Mouse (Mus musculus) midbrain, embryonic 11.5 days (tissue): ENCODE measurements around the gene Zbtb20. TPM values are rescaled to one million over a fixed set of nuclear protein-coding genes. Genes with fewer than 3 reads are reported as not detected.

Source experiments
- ATAC-seq: fragments of 200-750 bp; cut with Nextera tagmentation; 2 replicates; pipeline ENCODE4 v1.8.0; 2017; ENCODE audit warnings: moderate TSS enrichment, moderate library complexity; ENCODE audit not compliant: low FRiP score
- DNase-seq: peaks from one replicate; pipeline ENCODE4 v3.0.0; 2015; ENCODE audit warnings: low spot score; ENCODE audit errors: missing footprints
- H3K27ac ChIP-seq: fragments of 300-500 bp; sonication (generic); 2 replicates; pipeline ENCODE4 v1.5.1; 2014; ENCODE audit warnings: low read depth, low read length
- H3K27me3 ChIP-seq: fragments of 300-500 bp; sonication (generic); 2 replicates; pipeline ENCODE4 v1.6.1; 2014; ENCODE audit warnings: mild to moderate bottlenecking, low read length, moderate library complexity, mixed read lengths; ENCODE audit not compliant: control insufficient read depth, insufficient read depth
- H3K36me3 ChIP-seq: fragments of 300-500 bp; sonication (generic); 2 replicates; pipeline ENCODE4 v1.6.1; 2014; ENCODE audit warnings: mild to moderate bottlenecking, low read length, moderate library complexity, mixed read lengths; ENCODE audit not compliant: control insufficient read depth, insufficient read depth
- H3K4me1 ChIP-seq: fragments of 300-500 bp; sonication (generic); 2 replicates; pipeline ENCODE4 v1.6.1; 2014; ENCODE audit warnings: low read length; ENCODE audit not compliant: control insufficient read depth, insufficient read depth
- H3K4me2 ChIP-seq: fragments of 300-500 bp; sonication (generic); 2 replicates; pipeline ENCODE4 v1.6.1; 2014; ENCODE audit warnings: mild to moderate bottlenecking, moderate library complexity
- H3K4me3 ChIP-seq: fragments of 300-500 bp; sonication (generic); 2 replicates; pipeline ENCODE4 v1.5.1; 2014; ENCODE audit warnings: low read depth, low read length
- H3K9ac ChIP-seq: fragments of 300-500 bp; sonication (generic); 2 replicates; pipeline ENCODE4 v1.6.1; 2014; ENCODE audit warnings: low read length
- H3K9me3 ChIP-seq: fragments of 300-500 bp; sonication (generic); 2 replicates; pipeline ENCODE4 v1.6.1; 2016; ENCODE audit warnings: low read length; ENCODE audit not compliant: control insufficient read depth
- WGBS: fragments of 180-500 bp; shearing (Covaris S2); extraction: QIAGEN DNeasy Blood & Tissue Kit; methylation state at CpG from one replicate; pipeline ENCODE4 v1.1.7; 2014; 5-methylcytosine and 5-hydroxymethylcytosine counted together
- polyA plus RNA-seq: library from polyadenylated mRNA; unstranded; fragments of >200 nt; fragmentation: Nextera tagmentation; extraction: Ambion mirVana; gene quantifications from 2 replicates; pipeline ENCODE4 v1.2.1, GENCODE M21; 2014

Gene Zbtb20
- polyA plus RNA-seq, 1 experiment from 2014 or later = 45.6 TPM

GRCm38 (mm10) chr16:43172912-43173311 is 297.2 kb downstream of the Zbtb20 start:
- Histone ChIP-seq H3K9ac (no peak overlapping the region), H3K27ac (no peak overlapping the region), H3K4me3 (no peak overlapping the region), H3K27me3 (no peaks in the 10 kb centered on the region), H3K9me3 (no peaks in the 10 kb centered on the region), H3K4me1 (peaks cover 3% of the 10 kb centered on the region; the same call in 1 of the 2 replicates), H3K36me3 (no peaks in the 10 kb centered on the region), H3K4me2 (no peak overlapping the region)
- 0 out of 2 replicates have a peak, but pooled peaks have one; percentile 44 for ATAC-seq
- DNase-seq = peak; percentile 84
- 19% methylated on average over 1 of the region's 1 CpGs for WGBS

DNA sequence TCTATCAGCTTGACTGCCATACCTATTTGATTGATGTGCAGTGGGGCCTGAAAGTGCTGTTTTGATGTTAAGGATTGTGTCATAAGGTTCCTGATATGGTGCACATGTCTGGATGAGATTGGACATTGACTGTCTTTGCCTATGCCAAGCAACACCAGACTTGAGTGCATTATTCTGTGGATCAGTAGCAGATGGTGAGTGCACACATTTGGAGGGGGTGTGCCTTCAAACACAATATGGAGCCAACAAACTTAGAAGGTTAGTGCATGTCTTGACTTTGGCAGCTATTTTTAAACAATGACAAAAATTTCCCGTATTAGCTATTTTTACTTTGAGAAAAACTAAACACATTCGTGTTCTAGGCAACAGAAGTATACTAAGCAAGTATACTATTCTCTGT is 299.1 kb downstream of the Zbtb20 start:
- Histone ChIP-seq H3K9ac (no peak overlapping the region), H3K9me3 (no peaks in the 10 kb centered on the region), H3K27ac (no peak overlapping the region), H3K27me3 (no peaks in the 10 kb centered on the region), H3K4me2 (no peak overlapping the region), H3K4me3 (no peak overlapping the region), H3K36me3 (no peaks in the 10 kb centered on the region), H3K4me1 (peaks cover 3% of the 10 kb centered on the region; the same call in 1 of the 2 replicates)
- WGBS = 90% methylated on average over 2 of the region's 2 CpGs
- no peak for ATAC-seq
- peak; percentile 80 for DNase-seq

- 95% methylated on average over 1 of the region's 1 CpGs for WGBS
- H3K27me3 ChIP-seq = no peaks in the 10 kb centered on the region
- DNase-seq (peak; percentile 17), ATAC-seq (no peak)
- H3K4me1 ChIP-seq = no peaks in the 10 kb centered on the region
- no peaks in the 10 kb centered on the region for H3K9me3 ChIP-seq
- H3K9ac ChIP-seq = no peak overlapping the region
- H3K4me2 ChIP-seq = no peak overlapping the region
- no peaks in the 10 kb centered on the region for H3K36me3 ChIP-seq
- H3K4me3 ChIP-seq = no peak overlapping the region
- no peak overlapping the region for H3K27ac ChIP-seq
These were observed 305.4 kb downstream of the Zbtb20 start for GRCm38 (mm10) chr16:43181038-43181437.

DNA sequence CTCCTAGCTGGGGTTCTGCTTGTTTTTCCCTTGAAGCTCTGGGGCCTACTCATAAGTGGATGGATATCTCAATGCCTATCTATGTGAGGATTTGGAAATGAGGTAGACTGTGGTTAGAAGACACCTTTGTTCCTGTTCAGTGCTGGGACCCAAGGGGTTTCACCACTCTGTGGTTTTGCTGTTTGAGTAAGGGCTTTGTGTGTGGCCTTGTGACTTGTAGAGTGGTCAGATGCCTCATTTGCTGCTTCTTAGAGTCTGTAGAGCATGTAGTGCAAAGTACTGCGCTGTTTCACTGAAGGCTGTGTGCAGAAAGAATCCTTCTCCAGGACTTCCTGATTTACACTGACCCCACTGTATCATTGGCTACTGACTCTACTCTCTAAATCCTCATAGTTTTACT is 314.7 kb downstream of the Zbtb20 start:
- H3K9ac ChIP-seq = no peak overlapping the region
- no peaks in the 10 kb centered on the region for H3K9me3 ChIP-seq
- H3K27me3 ChIP-seq = no peaks in the 10 kb centered on the region
- DNase-seq = no peak
- no peak overlapping the region for H3K27ac ChIP-seq
- 92% methylated on average over 1 of the region's 1 CpGs for WGBS
- no peak for ATAC-seq
- no peaks in the 10 kb centered on the region for H3K36me3 ChIP-seq
- H3K4me2 ChIP-seq = no peak overlapping the region
- no peak overlapping the region for H3K4me3 ChIP-seq
- no peaks in the 10 kb centered on the region; the same call in 1 of the 2 replicates for H3K4me1 ChIP-seq

DNA sequence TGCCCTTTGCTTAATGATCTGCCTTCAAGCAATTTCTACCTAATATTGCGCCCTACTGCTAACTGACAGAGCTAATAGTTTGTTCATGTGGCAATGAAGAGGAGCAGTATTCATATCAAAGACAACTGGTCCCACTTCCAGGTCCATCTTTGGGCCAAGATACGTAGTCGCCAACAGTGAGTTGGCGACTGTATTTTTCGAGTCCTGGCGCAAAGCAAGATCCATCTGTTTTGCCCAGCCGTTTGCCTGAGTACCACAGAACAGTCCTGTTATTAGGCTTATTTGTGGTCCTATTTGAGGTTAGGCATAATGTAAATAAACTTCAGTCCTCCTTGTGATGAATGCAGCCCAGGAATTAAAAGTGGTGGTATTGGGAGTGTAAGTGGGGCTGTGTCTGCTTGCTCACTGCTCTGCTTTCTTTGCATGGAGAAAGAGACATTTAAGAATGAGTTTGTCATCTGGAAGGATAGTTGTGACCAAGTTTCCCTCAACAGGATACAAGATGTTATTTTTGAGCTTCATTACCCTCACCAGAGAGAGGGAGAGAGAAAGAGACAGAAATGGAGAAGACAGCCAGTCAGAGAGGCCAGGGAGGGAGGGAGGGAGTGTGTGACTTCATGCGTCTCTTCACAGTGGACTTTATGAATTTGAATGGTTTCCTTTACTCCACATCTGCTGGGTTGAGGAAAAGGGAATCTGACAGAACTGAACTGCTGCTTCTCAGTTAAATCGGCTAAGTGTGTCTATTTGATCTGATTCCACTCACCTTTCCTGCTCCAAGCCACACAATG is 315.6 kb downstream of the Zbtb20 start:
- WGBS = 91% methylated on average over 9 of the region's 9 CpGs
- no peak overlapping the region for H3K27ac ChIP-seq
- H3K4me3 ChIP-seq = no peak overlapping the region
- DNase-seq (no peak), ATAC-seq (no peak)
- H3K9me3 ChIP-seq = no peaks in the 10 kb centered on the region
- H3K4me2 ChIP-seq = no peak overlapping the region
- no peak overlapping the region for H3K9ac ChIP-seq
- no peaks in the 10 kb centered on the region; the same call in 1 of the 2 replicates for H3K4me1 ChIP-seq
- H3K27me3 ChIP-seq = no peaks in the 10 kb centered on the region
- no peaks in the 10 kb centered on the region for H3K36me3 ChIP-seq

DNA sequence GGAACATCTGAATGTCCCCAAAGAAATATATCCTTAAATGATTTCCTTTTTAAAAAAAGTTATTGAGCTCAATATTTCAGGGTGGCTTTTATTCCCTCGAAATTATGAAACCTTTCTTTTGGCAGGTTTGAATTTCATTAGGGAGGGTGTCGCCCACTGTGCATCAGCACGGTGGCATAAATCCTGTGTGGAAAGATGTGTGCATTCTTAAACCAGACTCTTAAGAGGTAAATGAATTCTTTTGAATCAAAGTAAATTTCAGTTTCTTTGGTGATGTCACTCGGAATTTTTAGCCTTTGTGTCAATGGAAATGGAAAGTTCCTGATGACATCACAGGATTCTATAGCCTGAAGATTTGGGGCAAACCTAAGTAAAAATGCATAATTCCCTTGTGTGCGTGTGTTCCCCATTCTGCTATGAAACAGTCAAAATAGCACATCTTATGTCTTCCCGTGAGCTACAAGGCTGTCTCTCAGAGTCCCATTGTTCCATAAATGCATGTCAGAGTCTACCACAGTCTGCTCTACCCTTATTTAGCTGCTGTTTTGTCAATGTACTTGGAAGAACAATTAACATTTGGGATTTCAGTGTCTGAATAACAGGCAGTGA is 318.1 kb downstream of the Zbtb20 start:
- Histone ChIP-seq H3K27ac (no peak overlapping the region), H3K4me2 (no peak overlapping the region), H3K36me3 (no peaks in the 10 kb centered on the region), H3K4me1 (no peaks in the 10 kb centered on the region; the same call in 1 of the 2 replicates), H3K4me3 (no peak overlapping the region), H3K27me3 (no peaks in the 10 kb centered on the region), H3K9me3 (no peaks in the 10 kb centered on the region), H3K9ac (no peak overlapping the region)
- DNase-seq = no peak
- whole genome bisulfite sequencing = 64% methylated on average over 6 of the region's 6 CpGs
- ATAC-seq = no peak

DNA sequence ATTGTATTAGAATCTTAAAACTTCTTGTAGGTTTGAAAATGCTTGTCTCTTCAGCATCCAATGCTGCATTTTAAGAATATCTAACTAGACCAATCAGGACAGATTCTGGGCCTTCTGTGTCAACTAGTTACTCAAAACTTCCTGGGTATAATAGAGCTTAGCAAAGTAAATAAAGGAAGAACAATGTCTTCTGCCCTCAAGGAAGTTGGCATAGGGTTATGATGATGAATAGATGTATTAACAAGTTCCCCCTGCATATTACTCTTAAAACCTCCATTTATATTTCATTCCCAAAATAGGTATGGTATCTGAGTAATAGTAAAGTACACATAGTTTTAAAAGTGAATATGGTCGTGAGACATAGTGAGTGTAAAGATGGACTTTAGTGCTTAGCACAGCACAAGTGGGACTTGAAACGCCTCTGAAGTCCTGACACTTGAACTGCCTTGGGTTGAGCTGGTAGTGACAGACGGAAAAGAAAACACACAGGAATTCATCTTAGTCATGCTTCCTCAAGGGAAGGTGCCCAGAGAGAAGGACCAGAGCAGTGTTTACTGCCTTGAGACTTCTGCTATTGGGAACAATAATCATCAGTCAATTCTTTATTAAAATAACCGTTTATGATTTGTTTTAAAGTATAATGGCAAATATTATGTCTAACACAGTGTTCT is 341.8 kb downstream of the Zbtb20 start:
- H3K4me3 ChIP-seq = no peak overlapping the region

GRCm38 (mm10) chr16:43219367-43219766 is 343.7 kb downstream of the Zbtb20 start:
- Histone ChIP-seq H3K4me3 (no peak overlapping the region), H3K36me3 (no peaks in the 10 kb centered on the region), H3K9me3 (no peaks in the 10 kb centered on the region), H3K27ac (no peak overlapping the region), H3K4me2 (no peak overlapping the region), H3K9ac (no peak overlapping the region), H3K27me3 (no peaks in the 10 kb centered on the region), H3K4me1 (no peaks in the 10 kb centered on the region)
- ATAC-seq = no peak
- WGBS = 91% methylated on average over 1 of the region's 1 CpGs
- DNase-seq = no peak

More for the DNA sequence above, 341.8 kb downstream of the Zbtb20 start:
- Histone ChIP-seq H3K27ac (no peak overlapping the region), H3K9ac (no peak overlapping the region), H3K4me2 (no peak overlapping the region), H3K9me3 (no peaks in the 10 kb centered on the region), H3K36me3 (no peaks in the 10 kb centered on the region), H3K4me1 (no peaks in the 10 kb centered on the region), H3K27me3 (no peaks in the 10 kb centered on the region)
- WGBS = 72% methylated on average over 4 of the region's 4 CpGs
- DNase-seq (no peak), ATAC-seq (no peak)

DNA sequence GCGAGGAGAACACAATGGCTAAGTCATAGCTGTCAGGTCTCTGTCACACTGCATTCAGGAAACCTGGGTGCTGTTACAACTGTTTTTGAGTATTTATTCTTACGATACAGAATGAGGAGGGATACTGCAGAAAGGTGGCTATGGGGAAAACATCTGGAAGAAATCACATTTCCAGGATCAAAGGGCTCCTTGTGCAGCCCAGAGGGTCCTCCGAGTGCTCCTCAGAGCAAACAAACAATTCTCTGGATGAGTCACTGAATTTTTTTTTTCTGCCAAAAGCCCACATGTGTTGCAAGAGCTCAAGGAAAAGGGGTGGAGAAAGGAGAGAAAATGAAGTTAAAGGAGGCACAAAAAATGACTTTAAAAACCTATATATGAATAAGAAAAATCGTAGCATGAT is 345.6 kb downstream of the Zbtb20 start:
- no peak overlapping the region for H3K9ac ChIP-seq
- DNase-seq (no peak), ATAC-seq (no peak)
- H3K9me3 ChIP-seq = no peaks in the 10 kb centered on the region
- 65% methylated on average over 4 of the region's 4 CpGs for WGBS
- no peak overlapping the region for H3K27ac ChIP-seq
- H3K36me3 ChIP-seq = no peaks in the 10 kb centered on the region
- no peaks in the 10 kb centered on the region for H3K4me1 ChIP-seq
- H3K27me3 ChIP-seq = no peaks in the 10 kb centered on the region
- no peak overlapping the region for H3K4me2 ChIP-seq
- H3K4me3 ChIP-seq = no peak overlapping the region
